Mouse (Mus musculus) kidney, adult 2 months (tissue): ENCODE measurements around the gene Cmss1. TPM values are rescaled to one million over a fixed set of nuclear protein-coding genes. Genes with fewer than 3 reads are reported as not detected.
A peak's percentile ranks its signal among the peaks of the same experiment; 100 is the strongest.

Experiments used
- DNase-seq: peaks from one replicate; pipeline ENCODE4 v3.0.0; 2021
- H3K27ac ChIP-seq: fragments of 200-500 bp; 2 replicates; pipeline ENCODE4 v1.5.1; 2012; ENCODE audit warnings: low read depth, low read length, control low read depth, inconsistent platforms; ENCODE audit not compliant: insufficient read depth
- H3K27me3 ChIP-seq: fragments of 200-500 bp; replicated peaks from 2 replicates; pipeline ENCODE4 v1.6.1; 2012; ENCODE audit warnings: mild to moderate bottlenecking, moderate library complexity, low read length, inconsistent platforms; ENCODE audit not compliant: control insufficient read depth, insufficient read depth
- H3K36me3 ChIP-seq: fragments of 200-500 bp; 2 replicates; pipeline ENCODE4 v1.6.1; 2012; ENCODE audit warnings: mild to moderate bottlenecking, moderate library complexity, low read length, inconsistent platforms; ENCODE audit not compliant: control insufficient read depth, insufficient read depth
- H3K4me1 ChIP-seq: fragments of 200-500 bp; 2 replicates; pipeline ENCODE4 v1.6.1; 2011; ENCODE audit warnings: low read length; ENCODE audit not compliant: control insufficient read depth, insufficient read depth
- H3K4me3 ChIP-seq: fragments of 200-500 bp; 2 replicates; pipeline ENCODE4 v1.5.1; 2011; ENCODE audit warnings: mild to moderate bottlenecking, low read depth, low read length, control low read depth; ENCODE audit not compliant: insufficient read depth
- CTCF ChIP-seq: fragments of 200-500 bp; conservative IDR thresholded peaks from 2 replicates; pipeline ENCODE4 v1.5.1; 2011; ENCODE audit warnings: low read depth, mild to moderate bottlenecking, control low read depth, low read length, moderate library complexity, mixed read lengths; ENCODE audit not compliant: insufficient read depth, insufficient read length
- POLR2A ChIP-seq: fragments of 200-500 bp; IDR thresholded peaks from one replicate; pipeline ENCODE4 v1.6.1; 2011; ENCODE audit warnings: low read depth, low read length, control low read depth
- WGBS: fragments of 180-500 bp; shearing (Covaris S2); methylation state at CpG from one replicate; pipeline ENCODE4 v1.1.7; 2018; 5-methylcytosine and 5-hydroxymethylcytosine counted together
- polyA plus RNA-seq: library from polyadenylated mRNA; depleted of rRNA; stranded (reverse); fragments of >200 nt; gene quantifications from 2 replicates; pipeline ENCODE4 v1.2.3, GENCODE M21; 2012

Cmss1 gene
- polyA plus RNA-seq, 1 experiment, result 7.2 TPM

GRCm38 (mm10) chr16:57573831-57574230 lies 32.8 kb downstream of the Cmss1 start:
- H3K4me3 ChIP-seq, result no peak overlapping the region
- H3K27ac ChIP-seq, result no peak overlapping the region
- DNase-seq, result no peak
- no peaks in the 10 kb centered on the region for H3K27me3 ChIP-seq
- no peaks in the 10 kb centered on the region for H3K4me1 ChIP-seq
- TF ChIP-seq POLR2A (no peak), CTCF (no peak)
- H3K36me3 ChIP-seq, result 0 out of 2 replicates have a peak, but pooled peaks cover 2% of the 10 kb centered on the region
- 58% methylated on average over 1 of the region's 1 CpGs for WGBS

- no peak for TF ChIP-seq CTCF
- no peak for TF ChIP-seq POLR2A
- WGBS, result 60% methylated on average over 5 of the region's 5 CpGs
- 0 out of 2 replicates have a peak, but pooled peaks cover 2% of the 10 kb centered on the region for H3K36me3 ChIP-seq
Measured at GRCm38 (mm10) chr16:57570789-57571311, 35.8 kb downstream of the Cmss1 start.

GRCm38 (mm10) chr16:57568648-57569404 lies 37.8 kb downstream of the Cmss1 start:
- 0 out of 2 replicates have a peak, but pooled peaks cover 2% of the 10 kb centered on the region for H3K36me3 ChIP-seq
- no peaks in the 10 kb centered on the region for H3K4me1 ChIP-seq
- TF ChIP-seq CTCF (no peak), POLR2A (no peak)
- H3K27ac ChIP-seq, result no peak overlapping the region
- no peak overlapping the region for H3K4me3 ChIP-seq
- DNase-seq, result no peak
- WGBS, result 86% methylated on average over 7 of the region's 7 CpGs
- H3K27me3 ChIP-seq, result no peaks in the 10 kb centered on the region

More at GRCm38 (mm10) chr16:57570789-57571311, 35.8 kb downstream of the Cmss1 start:
- Histone ChIP-seq H3K4me1 (no peaks in the 10 kb centered on the region), H3K4me3 (no peak overlapping the region), H3K27ac (no peak overlapping the region), H3K27me3 (no peaks in the 10 kb centered on the region)
- no peak for DNase-seq

GRCm38 (mm10) chr16:57566215-57566614 lies 40.4 kb downstream of the Cmss1 start:
- WGBS, result 42% methylated on average over 3 of the region's 3 CpGs
- Histone ChIP-seq H3K36me3 (0 out of 2 replicates have a peak, but pooled peaks cover 2% of the 10 kb centered on the region), H3K4me3 (no peak overlapping the region), H3K27me3 (no peaks in the 10 kb centered on the region), H3K27ac (no peak overlapping the region), H3K4me1 (no peaks in the 10 kb centered on the region)
- no peak for DNase-seq
- no peak for TF ChIP-seq POLR2A
- no peak for TF ChIP-seq CTCF

GRCm38 (mm10) chr16:57564807-57565206 lies 41.9 kb downstream of the Cmss1 start:
- no peak for TF ChIP-seq POLR2A
- no peak for DNase-seq
- no peaks in the 10 kb centered on the region for H3K4me1 ChIP-seq
- no peaks in the 10 kb centered on the region for H3K27me3 ChIP-seq
- 43% methylated on average over 1 of the region's 1 CpGs for WGBS
- 0 out of 2 replicates have a peak, but pooled peaks cover under 1% of the 10 kb centered on the region for H3K36me3 ChIP-seq
- 0 out of 2 replicates have a peak overlapping the region, but pooled peaks have one; percentile 17 for H3K27ac ChIP-seq
- H3K4me3 ChIP-seq, result no peak overlapping the region

- H3K27ac ChIP-seq, result no peak overlapping the region
- peak; percentile 44 for DNase-seq
Measured at GRCm38 (mm10) chr16:57563453-57563852, 43.2 kb downstream of the Cmss1 start.

GRCm38 (mm10) chr16:57560185-57560584 lies 46.5 kb downstream of the Cmss1 start:
- 90% methylated on average over 1 of the region's 1 CpGs for WGBS
- Histone ChIP-seq H3K27me3 (no peaks in the 10 kb centered on the region), H3K36me3 (no peaks in the 10 kb centered on the region), H3K4me3 (no peak overlapping the region), H3K4me1 (peaks cover 5% of the 10 kb centered on the region; the same call in 1 of the 2 replicates), H3K27ac (no peak overlapping the region)
- no peak for DNase-seq
- no peak for TF ChIP-seq CTCF
- no peak for TF ChIP-seq POLR2A

More at GRCm38 (mm10) chr16:57563453-57563852, 43.2 kb downstream of the Cmss1 start:
- TF ChIP-seq POLR2A (no peak), CTCF (no peak)
- H3K27me3 ChIP-seq, result no peaks in the 10 kb centered on the region
- WGBS, result 45% methylated on average over 3 of the region's 3 CpGs
- no peaks in the 10 kb centered on the region for H3K36me3 ChIP-seq
- no peak overlapping the region for H3K4me3 ChIP-seq
- H3K4me1 ChIP-seq, result no peaks in the 10 kb centered on the region
